Mouse (Mus musculus) layer of hippocampus, adult 18-20 months (tissue): ENCODE measurements around the gene Wscd2. TPM values are rescaled to one million over a fixed set of nuclear protein-coding genes. Genes with fewer than 3 reads are reported as not detected.

Source experiments
- DNase-seq, 2 experiments: peaks; one replicate each; pipeline ENCODE4 v3.0.0; 2022; ENCODE audit warnings: low spot score in 2 of 2
- total RNA-seq, 2 experiments: library from RNA; stranded (reverse); gene quantifications; 2 replicates each; pipeline ENCODE4 v1.2.3; 2021

Gene Wscd2
- total RNA-seq, 2 experiments from 2014 or later: 81.3 to 83.7 TPM

- no peak for DNase-seq
Measured at GRCm38 (mm10) chr5:113610490-113610889, 120.4 kb downstream of the Wscd2 start.

DNA sequence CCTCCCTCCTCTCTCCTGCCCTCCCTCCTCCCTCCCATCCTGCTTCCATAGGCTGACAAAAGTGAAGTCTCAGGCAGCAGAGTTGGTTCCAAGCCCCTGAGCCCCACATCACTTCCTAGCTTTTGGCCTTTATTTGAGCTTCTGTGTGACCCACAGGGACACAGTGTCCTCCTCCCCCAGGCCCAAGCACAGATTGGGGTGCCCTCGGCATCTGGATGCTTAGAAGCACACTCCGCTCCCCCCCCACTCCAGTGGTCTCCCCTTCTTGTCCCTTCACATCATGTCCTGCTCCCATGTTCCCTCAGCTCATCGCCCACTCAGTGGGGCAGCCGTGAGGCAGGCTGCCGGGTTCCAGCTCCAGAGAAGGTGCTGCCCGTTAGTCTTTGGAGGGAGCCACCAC, 121.0 kb downstream of the Wscd2 start:
- no peak for DNase-seq

DNA sequence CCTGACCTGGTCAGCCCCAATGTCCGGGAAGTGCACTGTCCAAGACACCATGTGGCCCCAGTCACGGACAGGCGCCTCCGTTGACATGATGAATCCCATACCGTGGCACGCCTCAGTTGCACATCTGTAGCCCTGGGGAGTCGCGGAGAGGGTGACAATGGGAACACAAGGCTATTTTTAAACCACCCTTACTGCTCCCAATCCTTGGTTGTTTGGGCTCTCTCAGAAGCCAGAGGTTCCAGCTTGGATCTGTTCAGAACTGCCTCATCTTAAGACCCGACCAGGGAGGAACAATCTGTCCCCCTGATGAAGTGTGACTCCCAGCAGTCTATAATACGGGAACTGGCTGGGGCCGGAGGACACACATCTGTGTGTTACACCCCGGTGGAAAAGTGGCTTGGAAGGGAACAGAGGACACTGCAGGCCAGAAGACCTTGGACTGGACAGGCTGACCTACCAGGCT, 121.7 kb downstream of the Wscd2 start:
- DNase-seq: no peak

DNA sequence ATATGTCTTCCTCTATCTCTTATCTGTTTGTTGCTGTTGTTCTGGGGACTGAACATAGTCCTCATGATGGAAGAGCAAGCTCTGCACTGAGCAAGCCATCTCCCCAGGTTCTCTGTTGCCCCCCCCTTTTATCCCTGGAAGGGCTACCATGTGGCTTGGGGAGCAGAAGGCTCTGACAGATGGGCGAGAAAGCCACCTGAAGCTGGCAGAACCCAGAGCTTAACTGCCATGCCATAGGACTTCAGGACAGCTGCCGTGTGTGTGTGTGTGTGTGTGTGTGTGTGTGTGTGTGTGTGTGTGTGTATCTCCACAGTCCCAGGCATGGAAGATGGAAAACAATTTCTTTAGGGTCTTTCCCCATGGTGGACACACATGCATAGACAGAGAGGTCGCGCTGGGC, 128.6 kb downstream of the Wscd2 start:
- no peak for DNase-seq

DNA sequence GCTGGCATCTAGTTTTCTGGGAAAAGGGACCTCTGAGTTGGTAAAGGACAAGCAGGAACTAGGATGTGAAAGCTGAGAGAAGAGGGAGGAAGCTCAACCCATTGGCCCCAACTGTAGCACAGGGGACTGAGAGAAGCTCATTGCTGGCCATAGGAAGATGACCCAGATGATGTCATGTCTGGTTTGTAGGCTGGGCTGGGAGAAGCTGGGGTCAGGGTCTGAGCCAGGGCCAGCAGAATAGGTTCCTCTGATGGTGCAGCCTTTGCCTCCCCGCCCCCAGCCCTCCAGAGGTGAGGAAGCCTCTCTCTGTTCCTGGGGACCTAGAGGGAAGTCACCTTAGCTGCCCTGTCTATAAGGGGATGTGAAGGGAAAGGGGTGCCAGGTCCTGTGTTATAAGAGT, 129.0 kb downstream of the Wscd2 start:
- DNase-seq: no peak

- no peak for DNase-seq
Measured at GRCm38 (mm10) chr5:113620130-113620716, 130.1 kb downstream of the Wscd2 start.

- DNase-seq: no peak
Measured at GRCm38 (mm10) chr5:113620999-113621398, 130.9 kb downstream of the Wscd2 start.

- no peak for DNase-seq
Measured at GRCm38 (mm10) chr5:113623052-113623451, 132.9 kb downstream of the Wscd2 start.

DNA sequence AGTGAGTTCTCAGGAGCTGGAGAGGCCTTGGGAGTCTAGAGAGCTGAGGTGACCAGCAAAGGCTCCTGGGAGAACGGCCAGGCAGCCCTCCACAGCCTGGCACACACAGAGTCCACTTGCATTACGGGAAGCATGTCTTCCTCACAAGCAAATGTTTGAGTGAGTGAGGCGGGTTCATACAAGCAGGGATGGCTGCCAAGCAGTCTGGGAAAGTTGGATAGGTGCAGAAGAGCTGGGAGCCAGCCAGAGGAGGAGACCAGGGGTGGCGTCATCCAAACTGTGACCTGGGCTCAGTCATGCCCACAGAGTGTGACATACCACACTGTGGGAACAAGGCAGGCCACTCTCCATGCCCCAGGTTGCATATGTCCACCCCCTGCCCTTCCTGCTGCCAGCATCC, 134.9 kb downstream of the Wscd2 start:
- no peak for DNase-seq

- DNase-seq: no peak
Measured at GRCm38 (mm10) chr5:113626352-113626751, 136.2 kb downstream of the Wscd2 start.

DNA sequence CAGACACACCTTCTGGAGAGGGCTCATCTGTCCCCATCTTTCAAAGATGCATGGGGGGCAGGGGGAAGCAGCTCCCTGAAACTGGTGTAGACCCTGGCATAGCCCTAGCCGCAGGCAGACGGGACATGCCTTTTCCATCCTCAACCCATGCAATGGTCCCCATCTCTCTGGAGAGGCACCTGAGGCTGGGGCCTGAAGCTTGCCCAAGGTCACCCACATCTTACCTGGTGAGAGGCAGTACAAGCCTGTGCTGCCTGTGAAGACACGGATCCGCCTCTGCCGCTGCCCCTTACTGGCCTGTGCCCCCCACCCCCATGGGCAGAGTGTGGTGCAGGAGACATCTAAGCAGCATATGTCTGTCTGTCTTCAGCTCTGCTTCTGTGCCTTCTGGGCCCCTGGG, 136.9 kb downstream of the Wscd2 start:
- no peak for DNase-seq

GRCm38 (mm10) chr5:113627820-113628437, 137.8 kb downstream of the Wscd2 start:
- DNase-seq: no peak

- no peak for DNase-seq
Measured at GRCm38 (mm10) chr5:113629248-113629647, 139.1 kb downstream of the Wscd2 start.

GRCm38 (mm10) chr5:113630116-113630515, 140.0 kb downstream of the Wscd2 start:
- DNase-seq: no peak

GRCm38 (mm10) chr5:113633037-113633714, 143.0 kb downstream of the Wscd2 start:
- DNase-seq: no peak

DNA sequence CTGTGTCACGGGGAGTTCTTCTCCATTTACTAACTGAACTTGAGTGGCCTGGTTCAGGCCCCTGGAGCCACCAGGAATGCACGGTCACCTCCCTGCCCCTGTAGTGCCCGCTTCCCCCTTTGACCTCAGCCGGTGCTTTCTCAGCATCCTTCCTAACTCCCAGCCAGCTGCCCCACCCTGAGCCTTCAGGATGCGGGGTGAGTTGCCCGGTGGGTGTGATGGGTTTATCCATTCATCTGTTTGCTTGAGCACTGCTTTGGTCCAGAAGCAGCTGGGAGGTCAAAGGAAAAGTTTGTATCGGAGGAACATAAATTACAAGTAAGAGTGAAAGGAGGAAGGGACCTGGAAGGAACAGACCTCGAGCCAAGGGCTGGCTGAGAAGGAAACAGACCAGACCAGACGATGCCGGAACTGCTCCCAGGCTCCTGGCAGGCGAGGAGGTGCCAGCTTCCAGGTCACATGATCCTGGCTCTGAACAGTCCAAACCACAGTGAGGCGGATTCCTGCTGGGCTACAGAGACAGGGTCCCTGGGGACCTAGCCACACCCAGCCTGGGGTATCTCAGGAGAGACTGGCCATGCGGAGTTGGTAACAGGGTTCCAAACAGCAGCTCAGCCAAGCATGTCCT, 144.0 kb downstream of the Wscd2 start:
- DNase-seq: peak in 1 of 2 experiments; percentile 67

- DNase-seq: no peak
Measured at GRCm38 (mm10) chr5:113634887-113635610, 144.9 kb downstream of the Wscd2 start.

DNA sequence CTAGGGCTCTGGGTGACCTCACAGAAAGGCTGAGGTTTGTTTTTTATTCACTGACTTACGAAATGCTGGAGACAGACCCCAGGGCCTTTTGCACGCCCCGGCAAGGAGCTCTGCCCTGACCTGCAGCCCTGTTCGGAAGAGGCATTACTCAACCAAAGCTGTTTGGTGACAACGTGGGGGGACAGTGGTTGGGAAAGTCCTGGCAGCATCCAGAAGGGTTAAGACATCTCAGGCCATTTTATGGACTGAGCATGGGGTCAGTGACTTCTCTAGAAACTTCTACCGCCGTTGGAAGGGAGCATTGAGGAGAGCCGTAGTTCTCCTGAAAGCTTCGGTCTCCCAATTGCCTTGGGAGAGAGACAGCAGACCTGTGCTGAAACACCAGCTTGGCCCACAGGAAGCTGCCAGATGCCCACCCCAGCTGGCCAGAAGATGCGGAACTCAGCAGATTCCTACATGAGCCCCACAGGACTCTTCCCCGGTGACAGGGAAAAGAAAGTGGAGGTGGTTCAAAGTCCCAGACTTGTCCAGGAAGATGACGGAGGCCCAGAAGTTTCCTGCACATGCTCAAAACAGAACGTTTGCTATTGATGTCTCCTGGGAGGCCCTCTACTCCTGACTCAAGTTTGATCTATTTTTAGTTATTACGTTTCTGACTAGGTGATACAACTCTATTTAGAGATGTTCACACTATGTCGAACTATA, 145.9 kb downstream of the Wscd2 start:
- DNase-seq: no peak

- DNase-seq: peak in 1 of 2 experiments; percentile 37
Measured at GRCm38 (mm10) chr5:113637631-113638030, 147.5 kb downstream of the Wscd2 start.

DNA sequence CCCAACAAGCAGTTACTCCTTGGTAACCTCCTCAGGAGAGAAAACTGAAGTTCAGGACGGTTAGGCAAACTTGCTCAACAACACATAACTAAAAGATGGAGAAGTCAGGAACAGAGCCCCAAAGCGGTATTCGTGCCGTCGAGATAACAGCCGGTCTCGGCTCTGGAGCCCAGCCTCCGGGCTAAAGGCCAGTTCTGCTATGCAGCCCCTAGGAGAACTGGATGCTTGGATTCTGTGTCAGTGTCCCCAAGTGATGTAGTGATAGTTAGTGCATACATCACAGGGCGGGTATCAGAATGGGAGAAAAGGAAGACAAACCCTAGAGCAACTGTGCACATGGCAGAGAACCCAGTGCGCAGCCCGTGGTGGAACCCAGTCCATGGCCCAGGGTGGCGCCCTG, 147.9 kb downstream of the Wscd2 start:
- no peak for DNase-seq

- DNase-seq: no peak
Measured at GRCm38 (mm10) chr5:113639126-113639525, 149.0 kb downstream of the Wscd2 start.
